Mouse (Mus musculus) E14TG2a.4 (cell line): ENCODE data around the gene Flywch1.

ENCODE experiments used
- CTCF ChIP-seq: conservative IDR thresholded peaks from 2 replicates; pipeline ENCODE4 v1.5.1; 2014; ENCODE audit warnings: low read length
- NANOG ChIP-seq: IDR thresholded peaks from 2 replicates; pipeline ENCODE4 v1.6.1; 2014; ENCODE audit warnings: borderline replicate concordance, low read length, mixed read lengths

- TF ChIP-seq CTCF = no peak
- no peak for TF ChIP-seq NANOG
These were observed 24.6 kb downstream of the Flywch1 start for GRCm38 (mm10) chr17:23746767-23747166.
